Mouse (Mus musculus): Measurements from ENCODE around the gene Parp16.

Gene Parp16

DNA sequence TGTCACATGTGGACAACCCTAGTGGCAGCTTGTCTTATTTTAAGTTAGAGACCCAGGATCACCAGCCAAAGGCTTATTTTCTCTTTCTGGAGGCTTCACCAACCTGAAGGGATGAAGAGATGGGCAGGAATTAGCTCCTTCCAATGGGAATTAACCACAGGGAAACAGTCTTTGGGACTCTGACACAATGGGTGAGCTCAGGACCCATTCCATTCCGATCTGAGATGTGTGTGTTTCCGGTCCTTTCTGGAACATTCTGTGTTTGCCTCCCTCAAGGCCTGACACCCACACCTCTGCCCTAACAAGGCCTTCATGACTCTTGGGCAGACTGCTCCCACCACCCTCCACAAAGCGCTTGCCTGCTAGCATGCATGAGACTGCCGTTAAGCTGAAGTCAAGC lies at the start of gene Parp16:
Gene Parp16, plus strand, starts transcription at position 301 of the 400 bp plus-strand sequence.
- no peak for DNase-seq (ENCODE audit: inconsistent ontology term)

GRCm38 (mm10) chr9:65146001-65146400 lies 49.2 kb upstream of the Parp16 start:
- DNase-seq (ENCODE audit: inconsistent ontology term), result no peak

- DNase-seq (ENCODE audit: inconsistent ontology term), result no peak
Measured at GRCm38 (mm10) chr9:65148507-65148906, 46.6 kb upstream of the Parp16 start.

DNA sequence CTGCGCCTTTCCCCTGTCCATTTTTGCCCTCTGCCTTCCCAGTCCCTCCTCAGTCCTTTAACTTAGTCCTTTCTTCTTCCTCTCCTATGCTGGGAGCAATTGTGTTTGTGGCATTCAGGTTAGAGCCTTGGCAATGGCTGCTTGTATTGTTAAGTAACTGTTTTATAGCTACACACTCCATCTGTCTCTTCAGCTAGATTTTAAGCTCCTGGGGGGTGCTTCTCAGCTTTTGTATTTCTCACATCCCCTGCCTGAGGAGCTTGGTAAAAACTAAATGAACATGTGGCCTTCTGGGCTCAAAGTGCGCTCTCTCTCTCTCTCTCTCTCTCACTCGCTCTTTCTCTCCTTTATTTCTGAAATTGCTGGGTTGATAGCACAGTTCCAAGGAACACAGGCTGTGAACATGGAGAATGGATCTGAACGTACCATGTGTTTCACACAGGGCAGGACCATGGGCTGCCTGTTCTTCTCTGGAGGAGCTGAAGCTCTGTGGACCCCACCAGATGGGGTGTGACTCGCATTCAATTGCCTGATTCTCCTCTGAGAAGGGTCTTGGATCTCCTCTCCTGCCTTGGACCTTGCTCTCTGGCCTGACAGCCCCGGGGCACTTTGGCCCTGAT lies 42.3 kb upstream of the Parp16 start:
- DNase-seq (ENCODE audit: inconsistent ontology term), result no peak

- no peak for DNase-seq (ENCODE audit: inconsistent ontology term)
Measured at GRCm38 (mm10) chr9:65153331-65153711, 41.8 kb upstream of the Parp16 start.

DNA sequence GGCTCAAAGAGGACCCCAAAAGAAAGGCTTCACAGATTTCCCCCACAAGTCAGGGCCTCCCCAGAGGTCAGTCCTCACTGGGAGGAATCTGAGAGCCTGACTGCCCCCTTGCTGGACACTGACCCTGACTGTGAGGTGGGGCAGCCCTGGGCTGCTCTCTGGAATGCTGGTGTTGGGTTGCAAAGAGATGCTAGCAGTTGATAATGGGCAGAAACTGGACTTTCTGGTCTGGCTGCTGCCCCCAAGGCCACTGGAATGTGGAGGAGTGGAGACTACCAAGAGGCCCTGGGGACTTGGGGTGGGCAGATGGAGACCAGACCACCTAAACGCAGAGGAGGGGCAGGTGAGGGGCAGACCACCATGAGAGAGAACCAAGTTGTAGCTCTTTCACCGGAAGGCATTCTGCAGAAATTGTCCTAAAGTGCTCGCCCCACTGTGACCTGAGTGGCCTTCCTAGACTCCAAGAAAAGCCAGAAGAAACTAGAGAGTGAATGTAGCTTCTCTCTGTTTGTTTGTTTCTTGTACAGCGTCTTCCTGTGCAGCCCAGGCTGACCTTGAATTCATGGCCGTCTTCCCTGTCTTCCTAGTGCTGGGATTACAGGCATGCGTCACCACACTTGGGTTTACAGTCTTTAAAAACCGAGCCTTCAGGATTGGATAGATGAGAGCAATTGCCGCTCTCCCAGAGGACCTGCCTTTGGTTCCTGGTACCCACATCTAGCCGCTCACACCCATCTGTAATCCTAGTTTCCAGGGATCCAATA lies 40.3 kb upstream of the Parp16 start:
- no peak for DNase-seq (ENCODE audit: inconsistent ontology term)

DNA sequence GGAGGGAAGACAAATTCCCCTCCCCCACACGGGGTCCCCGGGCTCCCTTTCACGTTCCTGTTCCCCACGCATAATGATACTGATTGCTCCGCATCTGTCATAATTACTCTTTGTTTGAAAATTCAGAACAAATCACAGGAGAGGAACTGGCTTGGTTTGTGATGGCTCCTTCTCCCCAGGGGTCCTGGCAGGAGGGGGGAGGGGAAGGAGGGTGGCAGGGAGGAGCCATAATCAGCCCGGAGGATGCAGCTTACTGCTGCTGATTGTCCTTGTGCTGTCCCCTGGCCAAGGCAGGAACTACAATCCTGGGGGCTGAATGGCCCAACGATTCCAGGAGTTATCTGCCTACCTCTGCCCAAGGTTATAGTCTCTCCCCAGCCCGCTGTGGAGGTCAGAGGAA lies 38.5 kb upstream of the Parp16 start:
- DNase-seq (ENCODE audit: inconsistent ontology term), result no peak

DNA sequence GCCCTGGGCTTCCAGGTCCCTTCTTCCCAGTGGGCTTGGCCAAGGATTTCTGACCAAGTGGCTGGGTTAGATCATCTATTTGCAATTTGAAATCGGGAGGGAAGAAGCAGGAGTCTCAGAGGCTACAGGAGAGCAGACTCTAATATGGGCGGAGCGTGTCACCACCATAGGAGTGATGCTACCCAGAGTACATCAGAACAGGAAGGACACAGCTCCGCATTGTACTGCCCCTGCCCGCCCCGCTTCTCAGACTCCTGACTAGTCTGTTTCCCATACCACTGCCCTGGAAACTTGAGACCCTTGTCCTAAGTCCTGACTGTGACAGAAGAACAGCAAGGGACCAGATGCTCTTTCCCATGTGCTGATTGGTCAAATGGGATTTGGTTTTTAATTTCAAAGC lies 37.5 kb upstream of the Parp16 start:
- DNase-seq (ENCODE audit: inconsistent ontology term), result no peak

DNA sequence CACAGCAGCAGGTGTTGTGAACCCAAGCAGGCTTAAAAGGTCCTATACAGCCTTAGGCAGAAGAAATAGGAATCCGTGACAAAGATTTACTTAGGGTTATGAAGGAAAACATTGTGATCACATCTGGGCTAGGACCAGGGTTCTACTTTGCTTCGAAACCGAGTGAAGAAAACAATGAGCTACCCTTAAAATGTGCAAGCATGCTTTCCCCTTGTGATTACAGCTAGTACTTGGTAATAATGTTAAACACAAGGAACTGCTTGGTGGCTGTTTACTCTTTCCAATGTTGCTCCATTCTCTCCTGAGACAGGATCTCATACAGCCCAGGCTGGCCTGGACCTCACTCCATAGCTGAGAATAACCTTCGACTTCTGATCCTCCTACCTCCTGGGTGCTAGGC lies 34.0 kb upstream of the Parp16 start:
- DNase-seq (ENCODE audit: inconsistent ontology term), result no peak

GRCm38 (mm10) chr9:65161881-65162280 lies 33.3 kb upstream of the Parp16 start:
- no peak for DNase-seq (ENCODE audit: inconsistent ontology term)

- DNase-seq (ENCODE audit: inconsistent ontology term), result peak; percentile 48
Measured at GRCm38 (mm10) chr9:65162711-65163639, 32.2 kb upstream of the Parp16 start.

DNA sequence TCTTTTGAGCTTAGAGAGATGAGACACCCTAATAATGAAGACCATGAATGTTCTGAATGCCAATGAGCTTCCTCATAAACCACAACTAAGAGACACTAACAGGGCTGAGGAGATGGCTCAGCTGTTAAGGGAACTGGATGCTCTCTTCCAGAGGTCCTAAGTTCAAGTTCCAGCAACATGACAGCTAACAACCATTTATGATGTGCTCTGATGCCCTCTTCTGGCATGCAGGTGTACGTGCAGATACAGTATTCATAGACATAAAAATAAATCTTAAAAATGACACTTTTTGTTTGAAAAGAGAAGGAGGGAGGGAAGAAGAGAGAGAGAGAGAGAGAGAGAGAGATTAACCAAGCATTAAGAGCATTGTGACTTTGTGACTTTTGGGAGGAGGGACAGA lies 30.3 kb upstream of the Parp16 start:
- peak; percentile 41 for DNase-seq (ENCODE audit: inconsistent ontology term)

DNA sequence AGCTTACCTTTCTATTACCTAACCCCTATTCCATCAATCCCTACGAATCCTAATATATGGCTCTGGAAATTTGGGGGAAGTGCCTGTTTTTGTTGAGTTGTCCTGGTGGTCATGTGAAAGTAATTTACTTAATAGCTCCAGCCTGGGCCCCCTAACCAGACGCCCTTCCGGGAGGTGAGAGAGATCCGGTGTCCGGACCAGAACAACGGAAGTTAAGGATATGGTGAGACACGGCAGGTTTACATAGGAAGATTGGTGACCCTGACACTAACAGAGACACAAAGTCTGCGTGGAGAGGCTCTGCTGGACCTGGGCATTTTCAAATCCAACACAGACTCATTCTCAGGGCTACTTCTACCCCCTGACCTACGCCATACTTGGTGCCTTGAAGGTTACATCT lies 28.8 kb upstream of the Parp16 start:
- no peak for DNase-seq (ENCODE audit: inconsistent ontology term)

DNA sequence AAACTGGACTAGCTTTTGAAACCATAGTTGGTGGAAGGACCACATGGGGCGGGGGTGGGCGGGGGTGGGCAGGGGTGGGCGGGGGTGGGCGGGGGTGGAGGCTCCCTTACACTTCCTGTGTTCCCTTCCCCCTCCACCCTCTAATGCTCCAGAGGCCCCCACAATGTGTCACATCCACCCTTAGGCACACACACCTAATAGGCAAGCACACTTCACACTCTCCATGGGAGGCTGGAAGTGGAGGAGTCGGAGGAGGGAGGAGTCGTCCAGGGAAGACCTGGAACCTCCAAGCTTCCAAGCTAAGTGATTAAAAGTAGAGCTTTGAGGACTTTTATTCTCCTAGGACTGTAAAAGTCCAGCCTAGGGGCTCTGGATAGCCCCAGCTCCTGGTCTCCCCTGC lies 26.6 kb upstream of the Parp16 start:
- DNase-seq (ENCODE audit: inconsistent ontology term), result no peak

GRCm38 (mm10) chr9:65168952-65169351 lies 26.2 kb upstream of the Parp16 start:
- no peak for DNase-seq (ENCODE audit: inconsistent ontology term)

DNA sequence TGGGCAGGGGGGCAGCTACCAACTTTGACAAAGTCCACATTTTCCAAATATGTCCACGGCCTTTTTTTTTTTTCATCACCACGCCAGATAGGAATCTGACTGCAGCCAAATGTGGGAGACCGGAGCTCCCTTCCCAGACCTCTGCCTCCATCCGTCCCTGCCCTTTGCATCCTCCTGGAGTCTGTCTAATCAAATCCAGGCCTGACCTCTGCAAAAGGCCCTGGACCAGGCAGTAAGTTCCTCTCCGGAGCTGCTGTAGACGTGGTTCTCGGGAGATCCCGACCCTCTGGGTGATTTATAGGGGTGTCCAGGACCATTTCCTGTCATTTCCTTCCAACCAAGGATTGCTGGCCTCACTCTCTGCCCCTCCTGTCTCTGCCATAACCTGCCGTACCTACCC lies 22.5 kb upstream of the Parp16 start:
- no peak for DNase-seq (ENCODE audit: inconsistent ontology term)

- DNase-seq (ENCODE audit: inconsistent ontology term), result no peak
Measured at GRCm38 (mm10) chr9:65175234-65175938, 19.8 kb upstream of the Parp16 start.

- no peak for DNase-seq (ENCODE audit: inconsistent ontology term)
Measured at GRCm38 (mm10) chr9:65175939-65176871, 18.9 kb upstream of the Parp16 start.

DNA sequence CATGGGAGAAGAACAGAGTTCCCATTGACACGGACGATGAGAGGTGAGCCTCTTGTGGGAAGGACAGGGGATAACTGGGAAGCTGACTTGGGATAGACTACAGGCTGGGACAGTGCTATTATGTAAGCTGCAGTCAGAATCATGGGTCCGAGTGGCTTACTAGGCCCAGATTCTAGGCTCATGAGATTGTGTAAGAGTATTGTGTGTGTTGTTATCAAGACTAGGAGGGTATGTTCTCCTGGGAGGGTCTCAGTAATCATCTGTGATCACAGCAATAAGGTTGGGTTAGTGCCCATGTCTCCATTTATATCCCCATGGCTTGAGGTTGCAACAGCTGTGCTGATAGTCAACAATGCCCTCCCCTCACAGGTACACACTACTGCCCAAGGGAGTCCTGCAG lies 17.7 kb upstream of the Parp16 start:
- no peak for DNase-seq (ENCODE audit: inconsistent ontology term)

DNA sequence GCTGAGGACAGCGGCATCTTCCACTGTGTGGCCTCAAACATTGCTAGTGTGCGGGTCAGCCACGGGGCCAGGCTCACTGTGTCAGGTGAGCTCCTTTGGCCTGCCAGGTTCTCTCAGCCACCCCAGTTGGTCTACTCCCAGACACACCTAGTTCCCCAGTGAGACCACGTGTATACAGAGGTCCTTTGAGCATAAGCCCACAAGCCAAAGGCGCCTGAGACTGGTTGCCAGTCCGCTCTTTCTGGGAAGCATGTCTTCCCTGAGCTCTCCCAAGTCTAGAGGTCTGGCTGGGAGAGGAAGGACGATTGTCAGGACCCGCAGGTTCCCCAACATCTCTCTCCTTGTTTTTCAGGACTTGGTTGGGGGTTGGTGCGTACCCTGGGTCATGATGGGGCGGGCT lies 17.2 kb upstream of the Parp16 start:
- DNase-seq (ENCODE audit: inconsistent ontology term), result no peak
